In the genomic region with DNA sequence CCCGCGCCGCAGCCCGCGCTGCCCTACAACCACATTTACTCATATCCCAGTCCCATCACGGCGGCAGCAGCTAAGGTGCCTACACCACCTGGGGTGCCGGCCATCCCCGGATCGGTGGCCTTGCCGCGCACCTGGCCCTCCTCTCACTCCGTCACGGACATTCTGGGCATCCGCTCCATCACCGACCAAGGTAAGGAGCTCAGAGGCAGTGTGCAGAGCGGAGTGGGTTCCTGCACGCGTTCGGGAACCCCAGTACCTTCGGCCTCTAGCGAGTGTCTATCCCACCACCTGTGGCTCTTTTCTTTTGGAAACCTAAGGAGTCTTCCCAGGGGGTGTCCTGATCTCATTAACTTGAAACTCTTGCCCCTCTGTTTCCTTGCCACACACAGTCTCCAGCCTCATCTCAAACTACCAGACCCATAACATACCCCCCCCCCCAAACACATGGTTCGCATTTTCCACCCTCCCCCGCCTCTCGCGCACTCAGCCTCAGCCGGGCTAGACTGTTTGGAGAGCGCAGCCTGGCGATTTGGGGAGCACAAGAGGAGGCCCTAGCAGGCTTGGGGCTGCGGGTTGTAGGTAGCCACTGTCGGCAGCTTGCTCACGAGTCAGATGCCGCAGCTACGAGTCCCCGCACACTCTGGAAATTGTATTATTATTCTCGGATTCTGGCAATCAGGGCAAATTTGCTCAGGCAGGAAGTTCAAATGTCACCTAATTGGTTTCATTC, we compare ENCODE assay signal across 8 mouse cellular contexts. TPM values are rescaled to one million over a fixed set of nuclear protein-coding genes. Genes with fewer than 3 reads are reported as not detected.
DNase-seq lines count a peak whose midpoint lies in the region; ATAC-seq lines count a peak whose summit lies in the region.
"Had no signal": no experiment of that assay in that cellular context is flagged by ENCODE, and none has a peak within 500 bp of the region (broad histone marks: within the 10 kb centered on the region; RNA-seq: fewer than 3 reads in every experiment).

No protein-coding gene starts in this region.

- peaks cover 91% of the 10 kb centered on the region for H3K27me3 ChIP-seq in liver, embryonic 11.5 days (replicated peaks; ENCODE audit: control insufficient read depth, insufficient read depth, low read length)
- peaks cover 82% of the 10 kb centered on the region for H3K27me3 ChIP-seq in intestine, embryonic 16.5 days (replicated peaks; ENCODE audit: control insufficient read depth, insufficient read depth, low read length)

- H3K4me3 ChIP-seq in liver, embryonic 11.5 days (ENCODE audit: low read depth, low read length): peak overlapping the region; percentile 21
- H3K4me3 ChIP-seq in intestine, embryonic 16.5 days (ENCODE audit: low read length): peak overlapping the region; percentile 18

- DNase-seq in liver, embryonic 11.5 days (ENCODE audit: low spot score): peak; percentile 45
- DNase-seq in liver: no peak
- peak; percentile 63 for DNase-seq in embryo, embryonic 9.5 days (ENCODE audit: extremely low spot score)
- DNase-seq in retina, embryonic 14.5 days (ENCODE audit: low spot score): peak; percentile 46
- no peak for DNase-seq in layer of hippocampus, adult 9-11 months
- no peak for DNase-seq in right cerebral cortex, postnatal 14 days

- H3K36me3 ChIP-seq in liver, embryonic 11.5 days (ENCODE audit: control insufficient read depth, insufficient read depth, low read length): no peaks in the 10 kb centered on the region
- H3K36me3 ChIP-seq in intestine, embryonic 16.5 days (ENCODE audit: control insufficient read depth, insufficient read depth, low read length): no peaks in the 10 kb centered on the region

- 1% methylated on average over 36 of the region's 36 CpGs for WGBS in liver, embryonic 11.5 days
- 2% methylated on average over 36 of the region's 36 CpGs for WGBS in intestine, embryonic 16.5 days

- peak overlapping the region; percentile 61 for H3K4me2 ChIP-seq in liver, embryonic 11.5 days
- H3K4me2 ChIP-seq in intestine, embryonic 16.5 days (ENCODE audit: low read depth, low read length): peak overlapping the region; percentile 68; the same call in 1 of the 2 replicates

- no peaks in the 10 kb centered on the region; the same call in none of the 2 replicates for H3K4me1 ChIP-seq in liver, embryonic 11.5 days (replicated peaks; ENCODE audit: control insufficient read depth, insufficient read depth, low read length)
- H3K4me1 ChIP-seq in intestine, embryonic 16.5 days (ENCODE audit: control insufficient read depth, insufficient read depth, low read length): peaks cover 18% of the 10 kb centered on the region

- no peak for ATAC-seq in liver, embryonic 11.5 days (replicated peaks; ENCODE audit: low FRiP score)
- ATAC-seq in intestine, embryonic 16.5 days: no peak

- no peaks in the 10 kb centered on the region for H3K9me3 ChIP-seq in liver, embryonic 11.5 days (ENCODE audit: control insufficient read depth, low read length)
- H3K9me3 ChIP-seq in intestine, embryonic 16.5 days (ENCODE audit: control insufficient read depth, low read length): no peaks in the 10 kb centered on the region

- H3K9ac ChIP-seq in liver, embryonic 11.5 days (ENCODE audit: low read depth, low read length): no peak overlapping the region
- no peak overlapping the region for H3K9ac ChIP-seq in intestine, embryonic 16.5 days (ENCODE audit: low read depth, low read length)
- H3K9ac ChIP-seq: liver, embryonic 14.5 days had no signal

- no peak overlapping the region for H3K27ac ChIP-seq in liver, embryonic 11.5 days (ENCODE audit: low read depth, low read length)
- H3K27ac ChIP-seq in intestine, embryonic 16.5 days (ENCODE audit: low read length): no peak overlapping the region
- H3K27ac ChIP-seq: liver, embryonic 14.5 days had no signal

RNA-seq across cellular contexts. Expression of gene Pax9, which starts 5.6 kb away (rescaled TPM):
- polyA plus RNA-seq in liver, embryonic 11.5 days (2014; fragmentation: Nextera tagmentation; extraction: Ambion mirVana): 0.60 and 0.61 TPM in 2 replicates
- polyA plus RNA-seq in intestine, embryonic 16.5 days (2015; fragmentation: Nextera tagmentation; extraction: Ambion mirVana): not detected in 2 replicates

Comparison
In these comparisons a context has a peak if more than half of its experiments do, and no peak if none do; other contexts are left out.
1. DNase-seq: peak in liver, embryonic 11.5 days (single experiment), embryo, embryonic 9.5 days (single experiment) and retina, embryonic 14.5 days (single experiment); none in liver (single experiment), layer of hippocampus, adult 9-11 months (single experiment) and right cerebral cortex, postnatal 14 days (single experiment).